Mouse (Mus musculus): ENCODE data around the gene Celf2. TPM values are rescaled to one million over a fixed set of nuclear protein-coding genes. Genes with fewer than 3 reads are reported as not detected.

Gene Celf2
- total RNA-seq, 2 experiments from 2014 or later = 36.6 to 50.3 TPM

DNA sequence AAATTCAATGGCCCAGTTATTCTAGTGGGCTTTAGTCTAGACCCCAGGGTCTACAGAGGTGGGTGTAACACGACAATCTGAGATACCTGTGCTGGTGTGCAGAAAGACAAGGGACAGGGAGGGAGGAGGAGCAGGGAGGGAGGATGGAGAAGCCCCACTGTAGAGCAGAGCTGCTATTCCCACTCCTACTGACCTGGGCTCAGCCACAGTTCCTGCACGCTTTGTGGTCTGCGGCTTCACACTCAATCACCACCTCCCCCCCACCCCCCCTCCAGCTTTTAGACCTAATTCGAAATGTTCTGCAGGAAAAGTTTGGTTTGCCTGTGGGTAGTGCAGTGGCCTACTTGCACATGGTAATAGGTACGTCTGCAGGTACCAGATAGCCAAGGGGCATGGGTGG, 1015.5 kb downstream of the Celf2 start:
- no peak for DNase-seq

DNA sequence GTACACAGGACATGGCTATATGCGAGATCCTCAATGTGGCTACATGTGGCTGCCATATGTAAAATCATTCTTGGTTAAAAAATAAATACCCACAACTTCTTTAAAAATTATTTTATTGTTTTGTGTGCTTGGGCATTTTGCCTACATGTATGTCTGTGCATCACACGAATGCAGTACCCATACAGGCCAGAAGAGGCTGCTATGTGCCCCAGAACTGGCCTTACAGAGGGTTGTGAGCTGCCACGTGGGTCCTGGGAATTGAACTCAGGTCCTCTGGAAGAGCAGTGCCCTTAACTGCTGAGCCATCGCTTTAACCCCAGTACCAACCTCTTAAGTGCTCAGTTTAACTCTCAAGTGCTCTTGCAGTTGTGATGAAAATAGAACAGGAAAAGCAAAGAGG, 1018.5 kb downstream of the Celf2 start:
- no peak for DNase-seq

DNA sequence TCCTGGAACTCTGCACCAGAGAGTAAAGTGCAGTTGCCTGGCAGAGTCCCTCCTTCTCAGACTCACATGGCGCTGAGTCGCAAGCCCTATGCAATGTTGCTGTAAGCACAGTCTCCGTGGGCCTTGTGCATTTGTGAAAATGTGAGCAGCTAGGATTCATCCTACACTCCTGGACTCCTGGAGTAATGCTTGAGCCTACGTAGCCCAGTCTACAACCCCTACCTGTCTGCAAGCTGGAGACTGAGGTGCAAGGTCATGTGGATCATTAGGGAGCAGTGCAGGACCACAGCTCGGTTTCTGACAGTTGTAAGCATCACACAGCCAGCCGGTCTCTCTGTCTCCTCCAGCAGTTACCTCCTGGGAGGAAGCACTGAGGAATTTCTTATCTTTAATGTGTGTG, 1019.3 kb downstream of the Celf2 start:
- DNase-seq = no peak

Measured in adrenal gland, postnatal 36 days (tissue).